Mouse (Mus musculus) intestine, embryonic 16.5 days (tissue): ENCODE measurements around the gene Cacng3. TPM values are rescaled to one million over a fixed set of nuclear protein-coding genes. Genes with fewer than 3 reads are reported as not detected.

Experiments
- ATAC-seq: fragments of 200-750 bp; cut with Nextera tagmentation; 2 replicates; pipeline ENCODE4 v1.8.0; 2017; ENCODE audit warnings: moderate TSS enrichment, moderate library complexity
- H3K27ac ChIP-seq: fragments of 300-500 bp; sonication (generic); 2 replicates; pipeline ENCODE4 v1.5.1; 2014; ENCODE audit warnings: mild to moderate bottlenecking, low read length
- H3K27me3 ChIP-seq: fragments of 300-500 bp; sonication (generic); replicated peaks from 2 replicates; pipeline ENCODE4 v1.6.1; 2014; ENCODE audit warnings: low read length, control low read depth, mixed read lengths; ENCODE audit not compliant: control insufficient read depth, insufficient read depth
- H3K36me3 ChIP-seq: fragments of 300-500 bp; sonication (generic); 2 replicates; pipeline ENCODE4 v1.6.1; 2014; ENCODE audit warnings: low read length, control low read depth; ENCODE audit not compliant: control insufficient read depth, insufficient read depth
- H3K4me1 ChIP-seq: fragments of 300-500 bp; sonication (generic); 2 replicates; pipeline ENCODE4 v1.6.1; 2014; ENCODE audit warnings: low read length, control low read depth, mixed read lengths; ENCODE audit not compliant: control insufficient read depth, insufficient read depth
- H3K4me2 ChIP-seq: fragments of 300-500 bp; sonication (generic); 2 replicates; pipeline ENCODE4 v1.6.1; 2014; ENCODE audit warnings: low read depth, low read length, control low read depth
- H3K4me3 ChIP-seq: fragments of 300-500 bp; sonication (generic); 2 replicates; pipeline ENCODE4 v1.5.1; 2014; ENCODE audit warnings: mild to moderate bottlenecking, low read length
- H3K9ac ChIP-seq: fragments of 300-500 bp; sonication (generic); 2 replicates; pipeline ENCODE4 v1.6.1; 2014; ENCODE audit warnings: low read depth, low read length
- H3K9me3 ChIP-seq: fragments of 300-500 bp; sonication (generic); 2 replicates; pipeline ENCODE4 v1.6.1; 2016; ENCODE audit warnings: low read length, control low read depth; ENCODE audit not compliant: control insufficient read depth
- WGBS: fragments of 180-500 bp; shearing (Covaris S2); extraction: QIAGEN DNeasy Blood & Tissue Kit; methylation state at CpG from one replicate; pipeline ENCODE4 v1.1.7; 2014; 5-methylcytosine and 5-hydroxymethylcytosine counted together
- polyA plus RNA-seq: library from polyadenylated mRNA; unstranded; fragments of >200 nt; fragmentation: Nextera tagmentation; extraction: Ambion mirVana; gene quantifications from 2 replicates; pipeline ENCODE4 v1.2.1, GENCODE M21; 2015

Gene Cacng3
- polyA plus RNA-seq, 1 experiment from 2014 or later: 0.06 TPM

GRCm38 (mm10) chr7:122740663-122741062 is 70.4 kb downstream of the Cacng3 start:
- Histone ChIP-seq H3K9me3 (no peaks in the 10 kb centered on the region), H3K4me2 (no peak overlapping the region), H3K4me1 (no peaks in the 10 kb centered on the region), H3K27ac (no peak overlapping the region), H3K27me3 (no peaks in the 10 kb centered on the region), H3K4me3 (no peak overlapping the region), H3K9ac (no peak overlapping the region), H3K36me3 (no peaks in the 10 kb centered on the region)
- 89% methylated on average over 2 of the region's 2 CpGs for WGBS
- no peak for ATAC-seq

- WGBS: 82% methylated on average over 5 of the region's 5 CpGs
- H3K9me3 ChIP-seq: no peaks in the 10 kb centered on the region
- no peak overlapping the region for H3K9ac ChIP-seq
- H3K27ac ChIP-seq: no peak overlapping the region
- H3K27me3 ChIP-seq: no peaks in the 10 kb centered on the region
- no peak overlapping the region for H3K4me3 ChIP-seq
- no peak overlapping the region for H3K4me2 ChIP-seq
- no peak for ATAC-seq
- H3K4me1 ChIP-seq: no peaks in the 10 kb centered on the region
- H3K36me3 ChIP-seq: no peaks in the 10 kb centered on the region
Observed at GRCm38 (mm10) chr7:122755920-122756603, 85.8 kb downstream of the Cacng3 start.

GRCm38 (mm10) chr7:122758645-122759044 is 88.4 kb downstream of the Cacng3 start:
- Histone ChIP-seq H3K9ac (no peak overlapping the region), H3K27ac (no peak overlapping the region), H3K4me2 (no peak overlapping the region), H3K27me3 (no peaks in the 10 kb centered on the region), H3K4me3 (no peak overlapping the region), H3K9me3 (no peaks in the 10 kb centered on the region), H3K4me1 (no peaks in the 10 kb centered on the region), H3K36me3 (no peaks in the 10 kb centered on the region)
- ATAC-seq: no peak
- WGBS: 70% methylated on average over 3 of the region's 3 CpGs

- Histone ChIP-seq H3K9me3 (no peaks in the 10 kb centered on the region), H3K36me3 (no peaks in the 10 kb centered on the region), H3K27me3 (no peaks in the 10 kb centered on the region), H3K4me1 (no peaks in the 10 kb centered on the region), H3K9ac (no peak overlapping the region), H3K4me2 (no peak overlapping the region), H3K4me3 (no peak overlapping the region), H3K27ac (no peak overlapping the region)
- ATAC-seq: no peak
- 82% methylated on average over 5 of the region's 5 CpGs for WGBS
Observed at GRCm38 (mm10) chr7:122764506-122764905, 94.2 kb downstream of the Cacng3 start.

GRCm38 (mm10) chr7:122768292-122769020 is 98.2 kb downstream of the Cacng3 start:
- H3K36me3 ChIP-seq: no peaks in the 10 kb centered on the region
- ATAC-seq: no peak
- WGBS: 87% methylated on average over 27 of the region's 27 CpGs
- no peaks in the 10 kb centered on the region for H3K27me3 ChIP-seq
- H3K4me2 ChIP-seq: no peak overlapping the region
- H3K9ac ChIP-seq: no peak overlapping the region
- no peak overlapping the region for H3K27ac ChIP-seq
- H3K4me3 ChIP-seq: no peak overlapping the region
- no peaks in the 10 kb centered on the region for H3K4me1 ChIP-seq
- H3K9me3 ChIP-seq: no peaks in the 10 kb centered on the region

- H3K27me3 ChIP-seq: no peaks in the 10 kb centered on the region
- no peak for ATAC-seq
- no peaks in the 10 kb centered on the region for H3K36me3 ChIP-seq
- no peak overlapping the region for H3K9ac ChIP-seq
- no peak overlapping the region for H3K4me2 ChIP-seq
- H3K27ac ChIP-seq: no peak overlapping the region
- H3K4me1 ChIP-seq: no peaks in the 10 kb centered on the region
- H3K4me3 ChIP-seq: no peak overlapping the region
- WGBS: 73% methylated on average over 7 of the region's 7 CpGs
- H3K9me3 ChIP-seq: no peaks in the 10 kb centered on the region
Observed at GRCm38 (mm10) chr7:122779601-122780000, 109.3 kb downstream of the Cacng3 start.

- H3K27me3 ChIP-seq: no peaks in the 10 kb centered on the region
- H3K9ac ChIP-seq: no peak overlapping the region
- no peak overlapping the region for H3K27ac ChIP-seq
- no peaks in the 10 kb centered on the region for H3K9me3 ChIP-seq
- no peaks in the 10 kb centered on the region for H3K4me1 ChIP-seq
- H3K36me3 ChIP-seq: no peaks in the 10 kb centered on the region
- H3K4me3 ChIP-seq: no peak overlapping the region
- H3K4me2 ChIP-seq: no peak overlapping the region
- WGBS: 90% methylated on average over 7 of the region's 7 CpGs
- ATAC-seq: no peak
Observed at GRCm38 (mm10) chr7:122789929-122790328, 119.6 kb downstream of the Cacng3 start.

- H3K9ac ChIP-seq: no peak overlapping the region
- H3K9me3 ChIP-seq: no peaks in the 10 kb centered on the region
- ATAC-seq: no peak
- no peaks in the 10 kb centered on the region for H3K36me3 ChIP-seq
- H3K27ac ChIP-seq: no peak overlapping the region
- no peak overlapping the region for H3K4me3 ChIP-seq
- no peak overlapping the region for H3K4me2 ChIP-seq
- no peaks in the 10 kb centered on the region for H3K4me1 ChIP-seq
- WGBS: 54% methylated on average over 6 of the region's 6 CpGs
- H3K27me3 ChIP-seq: no peaks in the 10 kb centered on the region
Observed at GRCm38 (mm10) chr7:122793655-122794346, 123.5 kb downstream of the Cacng3 start.

GRCm38 (mm10) chr7:122795140-122795539 is 124.8 kb downstream of the Cacng3 start:
- H3K36me3 ChIP-seq: no peaks in the 10 kb centered on the region
- H3K4me1 ChIP-seq: no peaks in the 10 kb centered on the region
- H3K9ac ChIP-seq: no peak overlapping the region
- H3K27ac ChIP-seq: no peak overlapping the region
- ATAC-seq: no peak
- no peaks in the 10 kb centered on the region for H3K9me3 ChIP-seq
- H3K4me3 ChIP-seq: no peak overlapping the region
- no peaks in the 10 kb centered on the region for H3K27me3 ChIP-seq
- 96% methylated on average over 6 of the region's 6 CpGs for WGBS
- no peak overlapping the region for H3K4me2 ChIP-seq
